Mouse (Mus musculus) hindbrain, embryonic 11.5 days (tissue): Measurements from ENCODE around the gene Plch1. TPM values are rescaled to one million over a fixed set of nuclear protein-coding genes. Genes with fewer than 3 reads are reported as not detected.

ENCODE experiments used
- ATAC-seq: fragments of 200-750 bp; cut with Nextera tagmentation; 2 replicates; pipeline ENCODE4 v1.8.0; 2017; ENCODE audit warnings: mild to moderate bottlenecking, moderate TSS enrichment, moderate library complexity; ENCODE audit not compliant: low FRiP score
- DNase-seq: peaks from one replicate; pipeline ENCODE4 v3.0.0-alpha.2; 2015; ENCODE audit warnings: low spot score
- H3K27ac ChIP-seq: fragments of 300-500 bp; sonication (generic); 2 replicates; pipeline ENCODE4 v1.5.1; 2014; ENCODE audit warnings: mild to moderate bottlenecking, low read depth, low read length
- H3K27me3 ChIP-seq: fragments of 300-500 bp; sonication (generic); 2 replicates; pipeline ENCODE4 v1.6.1; 2014; ENCODE audit warnings: mild to moderate bottlenecking, low read length, moderate library complexity, mixed read lengths; ENCODE audit not compliant: control insufficient read depth, insufficient read depth
- H3K36me3 ChIP-seq: fragments of 300-500 bp; sonication (generic); 2 replicates; pipeline ENCODE4 v1.6.1; 2014; ENCODE audit warnings: mild to moderate bottlenecking, low read length, moderate library complexity, mixed read lengths; ENCODE audit not compliant: control insufficient read depth, insufficient read depth
- H3K4me1 ChIP-seq: fragments of 300-500 bp; sonication (generic); replicated peaks from 2 replicates; pipeline ENCODE4 v1.6.1; 2014; ENCODE audit warnings: low read length, mixed read lengths; ENCODE audit not compliant: control insufficient read depth, insufficient read depth
- H3K4me2 ChIP-seq: fragments of 300-500 bp; sonication (generic); replicated peaks from 2 replicates; pipeline ENCODE4 v1.6.1; 2014; ENCODE audit warnings: mild to moderate bottlenecking, low read depth, low read length
- H3K4me3 ChIP-seq: fragments of 300-500 bp; sonication (generic); 2 replicates; pipeline ENCODE4 v1.5.1; 2014; ENCODE audit warnings: low read depth, low read length
- H3K9ac ChIP-seq: fragments of 300-500 bp; sonication (generic); 2 replicates; pipeline ENCODE4 v1.6.1; 2014; ENCODE audit warnings: low read depth, low read length
- H3K9me3 ChIP-seq: fragments of 300-500 bp; sonication (generic); 2 replicates; pipeline ENCODE4 v1.6.1; 2016; ENCODE audit warnings: low read length; ENCODE audit not compliant: control insufficient read depth
- WGBS: fragments of 180-500 bp; shearing (Covaris S2); extraction: QIAGEN DNeasy Blood & Tissue Kit; methylation state at CpG from one replicate; pipeline ENCODE4 v1.1.7; 2014; 5-methylcytosine and 5-hydroxymethylcytosine counted together
- polyA plus RNA-seq: library from polyadenylated mRNA; unstranded; fragments of >200 nt; fragmentation: Nextera tagmentation; extraction: Ambion mirVana; gene quantifications from 2 replicates; pipeline ENCODE4 v1.2.1, GENCODE M21; 2014

Gene Plch1
- polyA plus RNA-seq, 1 experiment from 2014 or later = 34.6 TPM

DNA sequence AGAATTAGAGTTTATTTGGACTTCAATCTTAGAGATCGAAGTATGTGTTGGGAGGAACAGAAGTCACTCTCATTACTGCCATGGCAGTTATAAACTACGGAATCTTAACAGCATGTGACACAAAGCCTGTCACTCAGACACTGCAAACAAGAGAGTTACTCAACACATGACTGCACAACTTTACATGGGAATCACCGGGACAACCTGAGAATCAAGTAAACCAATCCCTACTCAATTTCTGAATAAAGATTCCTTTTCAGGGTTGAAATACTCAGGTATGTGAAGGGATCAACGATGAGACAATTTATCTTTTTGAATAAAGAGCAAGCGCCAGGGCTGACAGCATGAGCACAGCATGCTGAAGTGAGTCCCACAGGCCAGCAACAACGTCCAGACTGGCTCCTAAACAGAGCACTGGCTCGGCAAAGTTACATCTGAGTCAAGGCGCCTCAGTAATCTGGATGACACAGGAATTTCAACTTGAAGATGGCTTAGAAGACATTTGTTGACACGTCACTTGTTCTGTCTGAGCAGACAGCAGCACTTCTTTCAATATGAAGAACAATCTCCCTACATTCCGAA is 49.4 kb downstream of the Plch1 start:
- Histone ChIP-seq H3K4me2 (peak overlapping the region; percentile 7; the same call in 1 of the 2 replicates), H3K27me3 (no peaks in the 10 kb centered on the region), H3K9ac (no peak overlapping the region), H3K4me3 (no peak overlapping the region), H3K36me3 (no peaks in the 10 kb centered on the region), H3K27ac (0 out of 2 replicates have a peak overlapping the region, but pooled peaks have one; percentile 6), H3K4me1 (no peaks in the 10 kb centered on the region), H3K9me3 (no peaks in the 10 kb centered on the region)
- peak; percentile 71 for ATAC-seq
- DNase-seq = peak; percentile 36
- WGBS = 29% methylated on average over 10 of the region's 10 CpGs

DNA sequence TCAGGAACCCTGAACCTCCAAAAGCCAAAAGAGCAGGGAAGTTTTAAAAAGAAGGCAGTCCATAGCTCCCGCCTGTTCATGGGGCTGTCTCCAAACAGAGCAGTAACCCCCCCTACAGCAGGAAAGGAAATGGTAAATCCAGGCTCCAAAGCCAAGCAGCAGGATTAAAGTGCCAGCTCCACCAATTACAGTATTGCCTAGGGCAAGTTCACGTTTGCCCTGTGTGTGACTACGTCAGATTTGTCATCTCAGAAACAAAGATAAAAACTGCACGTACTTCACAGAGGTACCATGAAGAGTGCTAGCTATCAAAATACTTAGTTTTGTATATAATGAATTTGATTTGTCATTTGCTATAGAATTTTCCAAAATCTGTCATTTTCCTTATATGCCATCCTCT is 55.1 kb downstream of the Plch1 start:
- no peak for DNase-seq
- H3K9me3 ChIP-seq = no peaks in the 10 kb centered on the region
- H3K9ac ChIP-seq = no peak overlapping the region
- 75% methylated on average over 4 of the region's 4 CpGs for WGBS
- no peak overlapping the region for H3K4me2 ChIP-seq
- ATAC-seq = no peak
- no peaks in the 10 kb centered on the region for H3K27me3 ChIP-seq
- H3K4me1 ChIP-seq = no peaks in the 10 kb centered on the region
- no peaks in the 10 kb centered on the region for H3K36me3 ChIP-seq
- H3K4me3 ChIP-seq = no peak overlapping the region
- no peak overlapping the region for H3K27ac ChIP-seq

DNA sequence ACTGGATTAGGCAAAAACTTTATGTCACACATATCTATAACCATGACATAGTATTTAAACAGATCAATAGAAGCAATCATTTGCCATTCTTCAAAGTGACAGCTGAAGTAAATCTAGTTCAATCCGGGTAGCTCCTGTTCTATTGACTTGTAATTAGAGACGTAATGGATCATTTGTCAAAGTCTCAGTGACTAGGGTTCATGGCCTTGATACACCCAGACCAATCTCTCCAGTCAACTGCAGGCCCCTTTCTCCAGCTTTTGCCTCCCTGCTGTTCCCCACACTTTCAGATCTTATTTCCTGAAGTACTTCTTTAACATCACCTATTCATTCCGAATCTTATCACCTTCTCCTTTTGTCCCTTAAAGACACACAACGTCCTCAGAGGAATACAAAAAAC is 56.8 kb downstream of the Plch1 start:
- H3K4me1 ChIP-seq = no peaks in the 10 kb centered on the region
- ATAC-seq (peak; percentile 59; the same call in 1 of the 2 replicates), DNase-seq (peak; percentile 28)
- no peaks in the 10 kb centered on the region for H3K9me3 ChIP-seq
- H3K4me3 ChIP-seq = no peak overlapping the region
- no peak overlapping the region for H3K4me2 ChIP-seq
- no peak overlapping the region for H3K9ac ChIP-seq
- no peaks in the 10 kb centered on the region for H3K36me3 ChIP-seq
- 36% methylated on average over 4 of the region's 4 CpGs for WGBS
- H3K27me3 ChIP-seq = no peaks in the 10 kb centered on the region
- no peak overlapping the region for H3K27ac ChIP-seq

DNA sequence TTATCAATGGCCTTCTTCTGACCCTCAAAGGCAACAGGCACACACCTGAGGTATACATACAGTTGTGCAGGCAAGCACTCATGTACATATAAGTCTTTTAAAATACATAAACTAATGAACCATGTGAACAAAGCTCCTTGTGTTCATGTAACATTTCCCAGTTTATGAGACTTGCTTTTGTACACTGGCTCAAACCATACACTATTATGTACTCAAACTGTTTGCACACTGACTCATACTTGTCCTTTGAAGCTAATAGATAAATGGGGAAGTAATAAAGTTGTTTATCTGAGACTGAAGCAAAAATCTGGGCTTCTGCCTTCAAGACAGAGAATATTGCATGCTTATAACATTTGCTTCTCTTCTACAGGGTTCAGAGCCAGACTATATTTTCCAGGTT is 61.5 kb downstream of the Plch1 start:
- Histone ChIP-seq H3K9ac (no peak overlapping the region), H3K27me3 (no peaks in the 10 kb centered on the region), H3K9me3 (no peaks in the 10 kb centered on the region), H3K4me1 (no peaks in the 10 kb centered on the region), H3K36me3 (no peaks in the 10 kb centered on the region), H3K4me3 (no peak overlapping the region), H3K4me2 (no peak overlapping the region), H3K27ac (no peak overlapping the region)
- DNase-seq (no peak), ATAC-seq (no peak)

DNA sequence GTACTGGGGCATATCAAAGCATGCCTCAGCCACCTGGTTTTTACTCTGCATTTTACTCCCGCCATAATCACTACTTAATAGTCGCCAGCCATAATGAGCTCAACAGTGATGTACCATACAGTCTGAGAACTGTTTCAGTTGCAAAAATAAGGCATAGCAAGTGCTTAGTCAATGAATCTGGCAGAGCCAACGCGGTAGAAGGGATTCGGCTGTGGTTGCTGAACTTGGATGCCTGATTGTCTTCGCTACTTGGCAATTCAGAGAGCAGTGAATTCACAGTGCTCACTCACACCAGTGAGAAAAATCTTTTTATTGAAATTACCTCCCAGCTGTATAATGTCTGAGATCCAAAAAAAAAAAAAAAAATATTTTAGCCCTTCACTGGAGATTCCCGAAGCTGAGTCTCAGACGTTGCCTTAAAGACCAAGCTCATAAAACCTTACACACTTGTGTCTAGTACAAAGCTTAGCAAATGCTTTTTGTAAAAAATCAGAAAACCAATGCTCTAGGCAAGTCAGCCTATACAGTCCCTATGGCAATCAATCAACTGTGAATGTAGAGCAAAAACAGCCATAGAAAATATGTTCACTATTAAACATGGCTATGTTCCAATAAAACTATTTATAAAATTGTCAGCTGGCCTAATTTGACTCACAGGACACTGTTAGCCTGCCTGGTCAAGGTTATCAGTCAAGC is 62.2 kb downstream of the Plch1 start:
- Histone ChIP-seq H3K36me3 (no peaks in the 10 kb centered on the region), H3K9ac (no peak overlapping the region), H3K27ac (no peak overlapping the region), H3K4me1 (no peaks in the 10 kb centered on the region), H3K4me2 (no peak overlapping the region), H3K9me3 (no peaks in the 10 kb centered on the region), H3K4me3 (no peak overlapping the region), H3K27me3 (no peaks in the 10 kb centered on the region)
- ATAC-seq = no peak
- WGBS = 89% methylated on average over 8 of the region's 8 CpGs
- DNase-seq = no peak

DNA sequence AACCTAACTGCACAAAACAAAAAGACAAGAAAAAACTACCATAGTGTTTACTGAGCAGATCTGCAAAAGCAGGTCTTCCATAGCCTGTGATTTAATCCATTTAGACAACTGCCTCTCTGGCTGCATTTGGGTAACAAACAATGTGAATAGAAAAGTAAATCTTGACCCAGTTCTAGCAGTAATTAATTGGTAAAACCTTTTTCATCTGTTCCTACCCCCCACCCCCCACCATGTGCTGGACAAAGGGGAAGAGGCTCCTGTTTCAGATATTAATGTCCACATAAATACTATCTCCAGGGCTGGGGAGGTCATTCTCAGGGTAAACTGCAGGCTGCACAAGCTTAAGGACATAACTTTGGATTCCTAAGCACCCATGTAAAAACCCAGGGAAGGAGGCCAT is 63.5 kb downstream of the Plch1 start:
- H3K9ac ChIP-seq = no peak overlapping the region
- ATAC-seq (no peak), DNase-seq (no peak)
- no peak overlapping the region for H3K4me2 ChIP-seq
- H3K27ac ChIP-seq = no peak overlapping the region
- H3K9me3 ChIP-seq = no peaks in the 10 kb centered on the region
- no peaks in the 10 kb centered on the region for H3K4me1 ChIP-seq
- H3K4me3 ChIP-seq = no peak overlapping the region
- no peaks in the 10 kb centered on the region for H3K27me3 ChIP-seq
- H3K36me3 ChIP-seq = no peaks in the 10 kb centered on the region

DNA sequence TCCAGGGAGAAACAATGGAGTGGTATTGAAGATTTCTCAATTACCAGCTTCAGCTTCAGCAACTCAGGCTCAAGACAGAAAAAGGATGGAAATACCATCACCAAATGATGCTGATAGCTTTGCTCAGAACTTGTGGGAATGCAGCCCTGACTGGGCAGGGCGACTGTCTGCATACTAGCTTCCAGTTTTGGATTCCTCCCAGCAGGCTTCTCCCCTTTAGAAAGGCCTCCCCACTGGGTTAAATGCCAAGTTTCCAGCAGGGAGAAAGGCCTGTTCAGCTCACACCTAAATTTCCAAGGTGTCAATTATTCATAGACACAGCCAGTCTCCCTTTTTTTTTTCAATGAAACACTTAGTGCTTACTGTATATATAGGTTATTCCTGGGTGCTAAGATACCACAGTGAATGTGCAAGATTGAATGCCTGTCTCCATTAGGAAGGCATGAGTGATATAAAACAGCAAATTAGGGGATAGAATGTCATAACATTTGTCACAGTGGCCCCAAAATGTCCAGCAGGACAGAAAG is 75.3 kb downstream of the Plch1 start:
- DNase-seq (no peak), ATAC-seq (no peak)
- no peaks in the 10 kb centered on the region for H3K4me1 ChIP-seq
- no peaks in the 10 kb centered on the region for H3K36me3 ChIP-seq
- WGBS = 28% methylated on average over 1 of the region's 1 CpGs
- H3K9me3 ChIP-seq = no peaks in the 10 kb centered on the region
- no peak overlapping the region for H3K9ac ChIP-seq
- H3K27ac ChIP-seq = no peak overlapping the region
- no peaks in the 10 kb centered on the region for H3K27me3 ChIP-seq
- H3K4me3 ChIP-seq = no peak overlapping the region
- no peak overlapping the region for H3K4me2 ChIP-seq

DNA sequence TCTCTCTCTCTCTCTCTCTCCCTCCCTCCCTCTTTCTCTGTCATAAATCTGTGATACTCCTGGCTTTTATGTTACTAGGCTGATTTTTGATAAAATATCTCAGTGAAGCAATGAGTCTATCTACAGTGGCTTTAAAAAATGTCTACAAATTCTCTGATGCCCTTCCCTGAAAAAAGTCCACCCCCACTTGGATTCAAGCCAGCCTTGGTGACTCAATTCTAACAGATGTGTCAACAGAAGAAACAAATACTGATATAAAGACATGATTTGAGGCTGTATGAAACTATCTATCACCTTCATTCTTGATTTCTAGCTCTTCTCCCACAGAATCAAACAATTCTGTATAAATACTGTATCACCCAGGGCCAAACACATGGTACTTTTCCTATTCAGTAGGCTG is 76.6 kb downstream of the Plch1 start:
- no peaks in the 10 kb centered on the region for H3K27me3 ChIP-seq
- no peaks in the 10 kb centered on the region for H3K36me3 ChIP-seq
- no peak overlapping the region for H3K27ac ChIP-seq
- ATAC-seq (no peak), DNase-seq (no peak)
- no peaks in the 10 kb centered on the region for H3K9me3 ChIP-seq
- no peak overlapping the region for H3K4me2 ChIP-seq
- H3K4me3 ChIP-seq = no peak overlapping the region
- H3K4me1 ChIP-seq = no peaks in the 10 kb centered on the region
- no peak overlapping the region for H3K9ac ChIP-seq

DNA sequence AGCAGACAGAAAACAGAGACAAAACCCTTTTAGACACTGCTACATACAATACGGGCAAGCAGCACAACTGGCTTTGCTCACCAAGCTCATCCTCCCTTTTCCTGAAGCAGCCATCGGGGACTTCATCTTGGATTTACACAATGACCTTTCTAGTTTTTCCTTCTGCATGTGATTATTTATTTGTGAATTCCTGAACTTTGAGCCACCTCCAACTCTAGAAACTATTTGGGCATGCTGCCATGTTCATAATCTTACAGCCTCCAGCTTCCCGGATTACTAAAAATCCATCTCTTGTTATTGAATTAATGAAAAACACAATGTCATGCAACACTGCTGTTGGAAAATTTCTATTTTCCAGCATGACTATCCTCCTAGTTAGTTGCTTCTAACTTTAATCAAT is 84.1 kb downstream of the Plch1 start:
- DNase-seq (no peak), ATAC-seq (no peak)
- WGBS = 88% methylated on average over 3 of the region's 3 CpGs
- no peak overlapping the region for H3K4me3 ChIP-seq
- H3K36me3 ChIP-seq = no peaks in the 10 kb centered on the region
- H3K27ac ChIP-seq = no peak overlapping the region
- no peaks in the 10 kb centered on the region for H3K9me3 ChIP-seq
- no peaks in the 10 kb centered on the region for H3K27me3 ChIP-seq
- H3K4me1 ChIP-seq = no peaks in the 10 kb centered on the region
- no peak overlapping the region for H3K4me2 ChIP-seq
- no peak overlapping the region for H3K9ac ChIP-seq
